Mouse (Mus musculus): ENCODE data around the gene Plcl1. TPM values are rescaled to one million over a fixed set of nuclear protein-coding genes. Genes with fewer than 3 reads are reported as not detected.

Gene Plcl1
- polyA plus RNA-seq (2015; fragmentation: Nextera tagmentation; extraction: Ambion mirVana): 1.1 and 1.2 TPM in 2 replicates

DNA sequence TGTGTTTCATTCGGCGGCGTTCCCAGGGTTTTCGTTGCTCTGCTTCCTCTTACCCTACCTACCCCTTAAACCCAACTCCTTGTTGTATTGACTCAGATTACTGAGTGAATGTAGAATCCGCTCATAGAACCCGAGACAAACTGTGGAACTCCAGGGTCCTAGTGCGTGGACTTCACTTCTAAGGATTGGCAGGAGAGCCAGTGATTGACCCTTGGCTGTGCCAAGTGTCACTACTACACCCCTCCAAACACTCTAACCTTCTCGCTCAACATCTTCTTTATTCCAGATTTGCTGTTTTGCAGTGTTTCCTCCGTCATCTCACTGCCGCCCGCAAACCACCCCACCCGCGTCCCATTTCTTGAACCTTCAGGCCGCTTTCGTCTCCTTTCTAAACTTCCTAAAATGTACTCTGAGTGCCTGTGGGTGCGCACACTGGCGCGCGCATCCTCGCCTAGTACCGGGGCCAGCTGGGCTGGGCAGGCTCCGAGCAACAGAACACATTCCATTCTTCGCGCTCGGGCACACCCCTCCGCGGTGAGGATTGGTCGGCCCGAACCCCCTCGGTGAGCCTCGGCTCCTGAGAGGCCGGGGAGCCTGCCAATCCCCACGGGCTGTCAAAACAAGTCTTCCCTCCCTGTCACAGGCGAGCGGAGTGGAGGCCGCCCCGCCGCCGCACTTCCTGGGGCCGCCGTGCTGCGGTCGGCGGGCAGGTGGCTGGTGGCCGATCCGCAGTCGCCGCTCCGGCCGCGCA lies at the start of gene Plcl1:
Plcl1 (plus strand) TSS at position 650 of the 751 bp plus-strand sequence.
- Histone ChIP-seq H3K36me3 (ENCODE audit: control insufficient read depth, insufficient read depth) (no peaks in the 10 kb centered on the region), H3K4me1 (ENCODE audit: control insufficient read depth, insufficient read depth, low read length) (peaks cover 6% of the 10 kb centered on the region; the same call in 1 of the 2 replicates), H3K27me3 (ENCODE audit: control insufficient read depth, insufficient read depth, low read length) (peaks cover 3% of the 10 kb centered on the region), H3K9me3 (replicated peaks; ENCODE audit: control insufficient read depth, low read length) (no peaks in the 10 kb centered on the region), H3K9ac (ENCODE audit: low read length) (peak within 1 kb of the TSS; percentile 73), H3K27ac (ENCODE audit: low read length) (peak within 1 kb of the TSS; percentile 61), H3K4me3 (ENCODE audit: low read length) (peak within 1 kb of the TSS; percentile 84), H3K4me2 (ENCODE audit: low read depth, low read length) (peak within 1 kb of the TSS; percentile 96)
- 1% methylated on average over 50 of the region's 51 CpGs for WGBS
- ATAC-seq (replicated peaks; ENCODE audit: extremely low read depth, insufficient read depth, low FRiP score): peak; percentile 99

DNA sequence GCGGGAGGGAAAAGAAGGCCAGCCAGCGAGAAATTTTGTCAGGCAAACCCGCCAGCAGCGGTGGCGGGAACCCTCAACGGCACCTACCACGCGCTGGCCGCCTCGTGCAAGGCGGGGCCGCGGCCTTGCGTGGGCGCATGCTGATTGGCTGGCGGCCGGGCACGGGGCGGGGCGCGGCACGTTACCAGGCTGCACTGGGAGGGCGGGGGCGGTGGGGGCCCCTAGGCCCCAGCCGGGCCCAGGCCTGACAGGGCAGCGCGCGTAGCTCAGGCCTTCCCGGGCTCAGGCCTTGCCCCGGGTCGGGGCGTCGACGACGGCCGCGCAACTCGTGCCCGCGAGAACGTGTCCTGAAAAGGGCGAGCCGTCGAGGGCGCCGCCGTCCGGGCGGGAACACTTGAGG lies 43.1 kb upstream of the Plcl1 start:
- Histone ChIP-seq H3K4me3 (ENCODE audit: low read length) (peak overlapping the region; percentile 59), H3K9me3 (replicated peaks; ENCODE audit: control insufficient read depth, low read length) (peaks cover 8% of the 10 kb centered on the region), H3K36me3 (ENCODE audit: control insufficient read depth, insufficient read depth) (no peaks in the 10 kb centered on the region), H3K9ac (ENCODE audit: low read length) (no peak overlapping the region), H3K27ac (ENCODE audit: low read length) (no peak overlapping the region), H3K27me3 (ENCODE audit: control insufficient read depth, insufficient read depth, low read length) (peaks cover 17% of the 10 kb centered on the region), H3K4me2 (ENCODE audit: low read depth, low read length) (peak overlapping the region; percentile 77), H3K4me1 (ENCODE audit: control insufficient read depth, insufficient read depth, low read length) (no peaks in the 10 kb centered on the region)
- ATAC-seq (replicated peaks; ENCODE audit: extremely low read depth, insufficient read depth, low FRiP score): no peak
- 45% methylated on average over 45 of the region's 49 CpGs for WGBS

DNA sequence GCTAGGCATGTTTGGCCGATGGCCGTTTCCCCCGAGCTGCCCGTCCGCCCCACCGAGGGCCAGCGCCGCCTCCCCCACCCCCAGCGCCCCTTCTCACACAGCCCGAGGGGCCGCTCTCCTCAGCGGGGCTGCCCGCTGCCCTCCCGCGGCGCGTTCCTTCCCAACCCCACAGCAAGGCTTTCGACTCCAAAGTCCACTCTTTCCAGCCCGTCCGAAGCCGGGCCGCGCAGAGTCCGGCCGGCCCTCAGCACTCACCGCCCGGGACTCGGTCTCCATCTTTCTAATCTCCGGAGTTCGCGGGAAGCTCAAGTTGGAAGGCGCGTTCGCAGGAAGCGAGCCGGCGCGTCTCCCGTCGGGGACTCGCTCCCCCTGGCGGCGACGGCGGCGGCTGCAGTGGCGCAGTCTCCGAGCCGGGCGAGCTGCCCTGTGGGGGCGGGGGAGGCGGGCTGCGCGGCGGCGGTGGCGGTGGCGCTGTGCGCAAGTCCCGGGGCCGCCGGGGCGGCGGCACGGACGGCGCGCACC lies 42.6 kb upstream of the Plcl1 start, which contains the start of gene Boll:
Boll (minus strand) TSS at position 426 of the 522 bp plus-strand sequence.
- no peaks in the 10 kb centered on the region for H3K36me3 ChIP-seq (ENCODE audit: control insufficient read depth, insufficient read depth)
- peaks cover 17% of the 10 kb centered on the region for H3K27me3 ChIP-seq (ENCODE audit: control insufficient read depth, insufficient read depth, low read length)
- peak within 1 kb of the TSS; percentile 77 for H3K4me2 ChIP-seq (ENCODE audit: low read depth, low read length)
- H3K4me1 ChIP-seq (ENCODE audit: control insufficient read depth, insufficient read depth, low read length): no peaks in the 10 kb centered on the region
- WGBS: 9% methylated on average over 53 of the region's 68 CpGs
- peak; percentile 67; the same call in 1 of the 2 replicates for ATAC-seq (replicated peaks; ENCODE audit: extremely low read depth, insufficient read depth, low FRiP score)
- H3K9me3 ChIP-seq (replicated peaks; ENCODE audit: control insufficient read depth, low read length): peaks cover 8% of the 10 kb centered on the region
- H3K9ac ChIP-seq (ENCODE audit: low read length): peak within 1 kb of the TSS; percentile 34
- no peak within 1 kb of the TSS for H3K27ac ChIP-seq (ENCODE audit: low read length)
- peak within 1 kb of the TSS; percentile 59 for H3K4me3 ChIP-seq (ENCODE audit: low read length)

DNA sequence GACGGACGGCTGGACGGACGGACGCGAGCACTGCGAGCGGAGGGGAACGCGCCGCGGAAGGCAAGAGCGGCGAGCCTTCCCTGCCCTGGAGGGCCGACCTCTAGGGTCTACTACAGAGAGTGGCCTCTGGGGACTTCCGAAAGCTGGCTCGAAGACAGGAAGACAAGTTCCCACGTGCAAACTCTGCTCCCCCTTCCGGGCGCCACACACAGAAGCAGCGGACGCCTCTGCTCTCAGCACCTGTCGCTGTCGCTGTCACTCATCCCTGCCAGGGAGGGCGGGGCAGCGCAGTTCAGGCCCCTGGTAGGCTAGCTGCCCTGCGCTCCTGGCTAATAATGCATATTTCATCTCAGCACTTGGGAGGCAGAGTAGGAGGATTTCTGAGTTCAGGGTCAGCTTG lies 42.1 kb upstream of the Plcl1 start:
- Histone ChIP-seq H3K27ac (ENCODE audit: low read length) (no peak overlapping the region), H3K27me3 (ENCODE audit: control insufficient read depth, insufficient read depth, low read length) (peaks cover 17% of the 10 kb centered on the region), H3K4me1 (ENCODE audit: control insufficient read depth, insufficient read depth, low read length) (no peaks in the 10 kb centered on the region), H3K4me2 (ENCODE audit: low read depth, low read length) (peak overlapping the region; percentile 77), H3K9me3 (replicated peaks; ENCODE audit: control insufficient read depth, low read length) (peaks cover 8% of the 10 kb centered on the region), H3K9ac (ENCODE audit: low read length) (peak overlapping the region; percentile 34), H3K4me3 (ENCODE audit: low read length) (peak overlapping the region; percentile 59), H3K36me3 (ENCODE audit: control insufficient read depth, insufficient read depth) (no peaks in the 10 kb centered on the region)
- ATAC-seq (replicated peaks; ENCODE audit: extremely low read depth, insufficient read depth, low FRiP score): peak; percentile 60
- 3% methylated on average over 26 of the region's 27 CpGs for WGBS

GRCm38 (mm10) chr1:55372626-55373025 lies 33.1 kb upstream of the Plcl1 start:
- Histone ChIP-seq H3K27me3 (ENCODE audit: control insufficient read depth, insufficient read depth, low read length) (no peaks in the 10 kb centered on the region), H3K36me3 (ENCODE audit: control insufficient read depth, insufficient read depth) (no peaks in the 10 kb centered on the region), H3K4me2 (ENCODE audit: low read depth, low read length) (no peak overlapping the region), H3K4me1 (ENCODE audit: control insufficient read depth, insufficient read depth, low read length) (no peaks in the 10 kb centered on the region), H3K9ac (ENCODE audit: low read length) (no peak overlapping the region), H3K4me3 (ENCODE audit: low read length) (no peak overlapping the region), H3K27ac (ENCODE audit: low read length) (no peak overlapping the region), H3K9me3 (replicated peaks; ENCODE audit: control insufficient read depth, low read length) (no peaks in the 10 kb centered on the region)
- WGBS: 72% methylated on average over 3 of the region's 3 CpGs
- ATAC-seq (replicated peaks; ENCODE audit: extremely low read depth, insufficient read depth, low FRiP score): no peak

DNA sequence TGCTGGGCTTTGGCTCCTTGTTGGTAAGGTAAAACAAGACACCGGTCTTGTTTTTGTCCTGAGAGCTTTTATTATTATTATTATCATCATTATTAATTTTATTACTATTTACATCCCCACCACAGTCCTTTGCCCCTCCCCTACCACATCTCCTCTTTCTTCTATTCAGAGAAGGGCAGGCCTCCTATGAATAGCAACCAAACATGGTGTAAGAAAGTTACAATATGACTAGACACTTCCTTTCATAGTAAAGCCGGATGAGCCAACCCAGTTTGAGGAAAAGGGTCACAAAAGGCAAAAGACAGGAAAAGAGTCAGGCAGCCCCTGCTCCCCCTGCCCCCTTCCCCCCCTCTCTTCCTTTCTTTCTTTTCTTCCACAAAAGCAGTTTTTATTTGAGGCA lies 25.2 kb upstream of the Plcl1 start:
- no peak overlapping the region for H3K9ac ChIP-seq (ENCODE audit: low read length)
- no peak overlapping the region for H3K27ac ChIP-seq (ENCODE audit: low read length)
- no peaks in the 10 kb centered on the region for H3K27me3 ChIP-seq (ENCODE audit: control insufficient read depth, insufficient read depth, low read length)
- H3K4me3 ChIP-seq (ENCODE audit: low read length): no peak overlapping the region
- no peaks in the 10 kb centered on the region for H3K36me3 ChIP-seq (ENCODE audit: control insufficient read depth, insufficient read depth)
- ATAC-seq (replicated peaks; ENCODE audit: extremely low read depth, insufficient read depth, low FRiP score): no peak
- 79% methylated on average over 2 of the region's 2 CpGs for WGBS
- no peaks in the 10 kb centered on the region for H3K4me1 ChIP-seq (ENCODE audit: control insufficient read depth, insufficient read depth, low read length)
- H3K9me3 ChIP-seq (replicated peaks; ENCODE audit: control insufficient read depth, low read length): no peaks in the 10 kb centered on the region
- H3K4me2 ChIP-seq (ENCODE audit: low read depth, low read length): no peak overlapping the region

- no peak for ATAC-seq (replicated peaks; ENCODE audit: extremely low read depth, insufficient read depth, low FRiP score)
- WGBS: 14% methylated on average over 9 of the region's 9 CpGs
- Histone ChIP-seq H3K36me3 (ENCODE audit: control insufficient read depth, insufficient read depth) (no peaks in the 10 kb centered on the region), H3K27me3 (ENCODE audit: control insufficient read depth, insufficient read depth, low read length) (no peaks in the 10 kb centered on the region), H3K9me3 (replicated peaks; ENCODE audit: control insufficient read depth, low read length) (no peaks in the 10 kb centered on the region), H3K4me1 (ENCODE audit: control insufficient read depth, insufficient read depth, low read length) (no peaks in the 10 kb centered on the region), H3K9ac (ENCODE audit: low read length) (no peak overlapping the region), H3K4me2 (ENCODE audit: low read depth, low read length) (no peak overlapping the region), H3K4me3 (ENCODE audit: low read length) (no peak overlapping the region), H3K27ac (ENCODE audit: low read length) (no peak overlapping the region)
These were observed 22.5 kb upstream of the Plcl1 start for GRCm38 (mm10) chr1:55383114-55383773.

DNA sequence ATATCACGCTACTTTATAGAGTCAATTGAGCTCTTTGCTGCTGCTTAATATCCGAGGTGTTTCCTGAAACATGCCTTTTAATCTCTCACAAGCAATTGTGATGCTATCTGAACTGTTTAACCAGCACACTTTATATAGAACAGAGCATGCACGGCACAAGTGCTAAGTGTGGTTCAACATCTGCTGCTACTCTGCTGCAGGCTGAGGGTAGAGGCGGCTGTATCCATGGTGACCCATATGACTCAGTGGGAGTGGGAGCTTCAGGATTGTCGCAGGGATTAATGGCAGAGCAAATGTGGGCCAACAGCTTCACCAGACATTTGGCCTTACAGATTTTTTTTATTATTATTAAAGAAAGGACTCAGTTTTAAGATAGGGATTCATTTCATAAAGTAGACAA lies 5.8 kb upstream of the Plcl1 start:
- H3K27ac ChIP-seq (ENCODE audit: low read length): no peak overlapping the region
- WGBS: 25% methylated on average over 5 of the region's 5 CpGs
- no peaks in the 10 kb centered on the region for H3K9me3 ChIP-seq (replicated peaks; ENCODE audit: control insufficient read depth, low read length)
- no peaks in the 10 kb centered on the region for H3K36me3 ChIP-seq (ENCODE audit: control insufficient read depth, insufficient read depth)
- peaks cover 2% of the 10 kb centered on the region; the same call in 1 of the 2 replicates for H3K27me3 ChIP-seq (ENCODE audit: control insufficient read depth, insufficient read depth, low read length)
- H3K4me1 ChIP-seq (ENCODE audit: control insufficient read depth, insufficient read depth, low read length): no peaks in the 10 kb centered on the region
- ATAC-seq (replicated peaks; ENCODE audit: extremely low read depth, insufficient read depth, low FRiP score): no peak
- H3K9ac ChIP-seq (ENCODE audit: low read length): no peak overlapping the region
- no peak overlapping the region for H3K4me3 ChIP-seq (ENCODE audit: low read length)
- no peak overlapping the region for H3K4me2 ChIP-seq (ENCODE audit: low read depth, low read length)

DNA sequence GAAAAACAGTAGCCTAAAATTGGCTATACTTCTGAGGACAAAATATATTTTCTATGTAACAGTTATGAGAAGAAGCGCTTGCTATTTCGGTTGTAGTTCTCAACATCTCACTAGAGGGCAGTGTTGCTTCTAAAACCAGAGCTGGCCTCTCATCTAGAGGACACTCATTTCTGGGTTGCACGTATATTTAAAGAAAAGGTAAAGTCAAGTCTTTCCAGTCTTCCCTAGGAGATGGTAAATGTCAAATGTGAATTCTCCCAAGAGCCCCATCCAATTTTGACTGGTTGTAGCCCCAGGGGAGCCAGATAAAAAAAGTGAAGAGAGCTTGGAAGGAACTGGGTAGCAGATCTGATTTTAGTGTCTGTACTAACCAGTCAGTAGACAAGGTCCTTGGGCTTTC lies 1.3 kb upstream of the Plcl1 start:
- Histone ChIP-seq H3K4me2 (ENCODE audit: low read depth, low read length) (peak overlapping the region; percentile 32; the same call in 1 of the 2 replicates), H3K4me1 (ENCODE audit: control insufficient read depth, insufficient read depth, low read length) (peaks cover 6% of the 10 kb centered on the region; the same call in 1 of the 2 replicates), H3K27ac (ENCODE audit: low read length) (no peak overlapping the region), H3K4me3 (ENCODE audit: low read length) (no peak overlapping the region), H3K27me3 (ENCODE audit: control insufficient read depth, insufficient read depth, low read length) (peaks cover 3% of the 10 kb centered on the region), H3K36me3 (ENCODE audit: control insufficient read depth, insufficient read depth) (no peaks in the 10 kb centered on the region), H3K9ac (ENCODE audit: low read length) (no peak overlapping the region), H3K9me3 (replicated peaks; ENCODE audit: control insufficient read depth, low read length) (no peaks in the 10 kb centered on the region)
- no peak for ATAC-seq (replicated peaks; ENCODE audit: extremely low read depth, insufficient read depth, low FRiP score)
- 0% methylated on average over 3 of the region's 3 CpGs for WGBS
